Mouse (Mus musculus) cerebellum, adult 9-10 months (tissue): ENCODE data around the gene Pctp.

ENCODE experiments used
- DNase-seq: peaks from one replicate; pipeline ENCODE4 v3.0.0; 2022

The Pctp gene

GRCm38 (mm10) chr11:90006111-90006510 lies 3.4 kb upstream of the Pctp start:
- DNase-seq, result no peak

- no peak for DNase-seq
Measured at GRCm38 (mm10) chr11:90003386-90003785, 692 bp upstream of the Pctp start.

GRCm38 (mm10) chr11:90002987-90003348 lies 274 bp upstream of the Pctp start:
- no peak for DNase-seq

GRCm38 (mm10) chr11:90001396-90002230 lies 1.1 kb downstream of the Pctp start:
- no peak for DNase-seq

GRCm38 (mm10) chr11:90000666-90001065 lies 2.0 kb downstream of the Pctp start:
- no peak for DNase-seq

- no peak for DNase-seq
Measured at GRCm38 (mm10) chr11:89998996-89999770, 3.5 kb downstream of the Pctp start.

GRCm38 (mm10) chr11:89996856-89997255 lies 5.8 kb downstream of the Pctp start:
- no peak for DNase-seq

GRCm38 (mm10) chr11:89996406-89996805 lies 6.3 kb downstream of the Pctp start:
- no peak for DNase-seq

- DNase-seq, result no peak
Measured at GRCm38 (mm10) chr11:89995596-89995995, 7.1 kb downstream of the Pctp start.

- DNase-seq, result no peak
Measured at GRCm38 (mm10) chr11:89994706-89995105, 8.0 kb downstream of the Pctp start.

- no peak for DNase-seq
Measured at GRCm38 (mm10) chr11:89991661-89992060, 11.0 kb downstream of the Pctp start.

GRCm38 (mm10) chr11:89988936-89989589 lies 13.6 kb downstream of the Pctp start:
- DNase-seq, result peak; percentile 59

GRCm38 (mm10) chr11:89986516-89986915 lies 16.2 kb downstream of the Pctp start:
- DNase-seq, result no peak

GRCm38 (mm10) chr11:89985200-89986187 lies 17.2 kb downstream of the Pctp start:
- DNase-seq, result no peak

GRCm38 (mm10) chr11:89984436-89984835 lies 18.3 kb downstream of the Pctp start:
- DNase-seq, result no peak

GRCm38 (mm10) chr11:89982918-89983317 lies 19.8 kb downstream of the Pctp start:
- no peak for DNase-seq

- no peak for DNase-seq
Measured at GRCm38 (mm10) chr11:89980106-89980505, 22.6 kb downstream of the Pctp start.

- DNase-seq, result no peak
Measured at GRCm38 (mm10) chr11:89978914-89979818, 23.5 kb downstream of the Pctp start.

GRCm38 (mm10) chr11:89978353-89978831 lies 24.3 kb downstream of the Pctp start:
- DNase-seq, result no peak

- DNase-seq, result no peak
Measured at GRCm38 (mm10) chr11:89977746-89978352, 24.8 kb downstream of the Pctp start.

GRCm38 (mm10) chr11:89976361-89976760 lies 26.3 kb downstream of the Pctp start:
- DNase-seq, result no peak
